Mouse (Mus musculus): ENCODE measurements at regions not wholly inside any gene's neighbourhood (a gene's known extent, or its start where the extent isn't known, plus 50 kb on each side); places are given as distances from the start of the nearest gene placed in this dataset.
A peak's percentile ranks its signal among the peaks of the same experiment; 100 is the strongest.
"Not testable (repeated sequence)": the region's sequence is repeated elsewhere in the genome, so short reads cannot be mapped to it uniquely, and the experiment has no call there.

GRCm38 (mm10) chr16:8914183-8914582 is 84.3 kb downstream of the 1810013L24Rik start:
- not testable (repeated sequence) for DNase-seq (ENCODE audit: low spot score in 2 of 2)

GRCm38 (mm10) chr16:8916091-8916490 is 86.2 kb downstream of the 1810013L24Rik start:
- no peak for DNase-seq (ENCODE audit: low spot score in 2 of 2)

GRCm38 (mm10) chr16:8918741-8919535 is 89.0 kb downstream of the 1810013L24Rik start:
- no peak for DNase-seq (ENCODE audit: low spot score in 2 of 2)

GRCm38 (mm10) chr16:8924732-8925131 is 94.8 kb downstream of the 1810013L24Rik start:
- DNase-seq (ENCODE audit: low spot score in 2 of 2), result no peak

GRCm38 (mm10) chr16:8931961-8932360 is 102.1 kb downstream of the 1810013L24Rik start:
- no peak for DNase-seq (ENCODE audit: low spot score in 2 of 2)

- no peak for DNase-seq (ENCODE audit: low spot score in 2 of 2)
These were observed 103.2 kb downstream of the 1810013L24Rik start for GRCm38 (mm10) chr16:8933121-8933520.

GRCm38 (mm10) chr16:8936446-8936845 is 106.5 kb downstream of the 1810013L24Rik start:
- DNase-seq (ENCODE audit: low spot score in 2 of 2), result no peak

- DNase-seq (ENCODE audit: low spot score in 2 of 2), result peak; percentile 41 to 61
These were observed 108.6 kb downstream of the 1810013L24Rik start for GRCm38 (mm10) chr16:8938516-8938915.

GRCm38 (mm10) chr16:8939136-8939535 is 109.2 kb downstream of the 1810013L24Rik start:
- DNase-seq (ENCODE audit: low spot score in 2 of 2), result no peak

- no peak for DNase-seq (ENCODE audit: low spot score in 2 of 2)
These were observed 114.7 kb downstream of the 1810013L24Rik start for GRCm38 (mm10) chr16:8944412-8945102.

GRCm38 (mm10) chr16:8947846-8948245 is 117.9 kb downstream of the 1810013L24Rik start:
- DNase-seq (ENCODE audit: low spot score in 2 of 2), result no peak

- no peak for DNase-seq (ENCODE audit: low spot score in 2 of 2)
These were observed 121.4 kb downstream of the 1810013L24Rik start for GRCm38 (mm10) chr16:8951156-8951899.

GRCm38 (mm10) chr16:8961739-8962138 is 131.8 kb downstream of the 1810013L24Rik start:
- DNase-seq (ENCODE audit: low spot score in 2 of 2), result no peak

GRCm38 (mm10) chr16:8993521-8994250 is 163.8 kb downstream of the 1810013L24Rik start:
- no peak for DNase-seq (ENCODE audit: low spot score in 2 of 2)

- no peak for DNase-seq (ENCODE audit: low spot score in 2 of 2)
These were observed 164.6 kb downstream of the 1810013L24Rik start for GRCm38 (mm10) chr16:8994521-8994920.

- no peak for DNase-seq (ENCODE audit: low spot score in 2 of 2)
These were observed 167.3 kb downstream of the 1810013L24Rik start for GRCm38 (mm10) chr16:8997250-8997649.

GRCm38 (mm10) chr16:9004012-9004411 is 174.1 kb downstream of the 1810013L24Rik start:
- DNase-seq (ENCODE audit: low spot score in 2 of 2), result no peak

- DNase-seq (ENCODE audit: low spot score in 2 of 2), result no peak
These were observed 176.0 kb downstream of the 1810013L24Rik start for GRCm38 (mm10) chr16:9005933-9006332.

GRCm38 (mm10) chr16:9009361-9010083 is 179.6 kb downstream of the 1810013L24Rik start:
- DNase-seq (ENCODE audit: low spot score in 2 of 2), result peak; percentile 88 to 89

GRCm38 (mm10) chr16:9011077-9011476 is 181.2 kb downstream of the 1810013L24Rik start:
- no peak for DNase-seq (ENCODE audit: low spot score in 2 of 2)

GRCm38 (mm10) chr16:9011691-9012090 is 181.8 kb downstream of the 1810013L24Rik start:
- DNase-seq (ENCODE audit: low spot score in 2 of 2), result no peak

Measured in frontal cortex, postnatal 25 days (tissue).